Mouse (Mus musculus) midbrain, embryonic 14.5 days (tissue): Measurements from ENCODE around the gene Ntrk2. TPM values are rescaled to one million over a fixed set of nuclear protein-coding genes. Genes with fewer than 3 reads are reported as not detected.

Experiments
- ATAC-seq: fragments of 200-750 bp; cut with Nextera tagmentation; 2 replicates; pipeline ENCODE4 v1.8.0; 2017; ENCODE audit warnings: moderate number of reproducible peaks, moderate library complexity; ENCODE audit not compliant: low FRiP score, low TSS enrichment
- DNase-seq: peaks from one replicate; pipeline ENCODE4 v3.0.0-alpha.2; 2015
- H3K27ac ChIP-seq: fragments of 300-500 bp; sonication (generic); replicated peaks from 2 replicates; pipeline ENCODE4 v1.5.1; 2014; ENCODE audit warnings: mild to moderate bottlenecking, low read depth, low read length, moderate library complexity
- H3K27me3 ChIP-seq: fragments of 300-500 bp; sonication (generic); 2 replicates; pipeline ENCODE4 v1.6.1; 2014; ENCODE audit warnings: low read length, control low read depth, mixed read lengths; ENCODE audit not compliant: control insufficient read depth, insufficient read depth
- H3K36me3 ChIP-seq: fragments of 300-500 bp; sonication (generic); 2 replicates; pipeline ENCODE4 v1.6.1; 2014; ENCODE audit warnings: low read length, control low read depth; ENCODE audit not compliant: control insufficient read depth, insufficient read depth
- H3K4me1 ChIP-seq: fragments of 300-500 bp; sonication (generic); 2 replicates; pipeline ENCODE4 v1.6.1; 2014; ENCODE audit warnings: mild to moderate bottlenecking, antibody characterized with exemption, low read length, control low read depth; ENCODE audit not compliant: control insufficient read depth, insufficient read depth
- H3K4me2 ChIP-seq: fragments of 300-500 bp; sonication (generic); 2 replicates; pipeline ENCODE4 v1.6.1; 2014; ENCODE audit warnings: mild to moderate bottlenecking, low read length, moderate library complexity
- H3K4me3 ChIP-seq: fragments of 300-500 bp; sonication (generic); replicated peaks from 2 replicates; pipeline ENCODE4 v1.5.1; 2014; ENCODE audit warnings: low read depth, low read length
- H3K9ac ChIP-seq: fragments of 300-500 bp; sonication (generic); replicated peaks from 2 replicates; pipeline ENCODE4 v1.6.1; 2014; ENCODE audit warnings: mild to moderate bottlenecking, low read length, moderate library complexity
- H3K9me3 ChIP-seq: fragments of 300-500 bp; sonication (generic); 2 replicates; pipeline ENCODE4 v1.6.1; 2016; ENCODE audit warnings: low read length, control low read depth, mixed read lengths; ENCODE audit not compliant: control insufficient read depth
- WGBS: fragments of 180-500 bp; shearing (Covaris S2); extraction: QIAGEN DNeasy Blood & Tissue Kit; methylation state at CpG from one replicate; pipeline ENCODE4 v1.1.7; 2014; 5-methylcytosine and 5-hydroxymethylcytosine counted together
- polyA plus RNA-seq: library from polyadenylated mRNA; unstranded; fragments of >200 nt; fragmentation: Nextera tagmentation; extraction: Ambion mirVana; gene quantifications from 2 replicates; pipeline ENCODE4 v1.2.1, GENCODE M21; 2014

Ntrk2 gene
- polyA plus RNA-seq, 1 experiment from 2014 or later: 96.7 TPM

- 47% methylated on average over 3 of the region's 3 CpGs for WGBS
- Histone ChIP-seq H3K36me3 (no peaks in the 10 kb centered on the region), H3K27me3 (no peaks in the 10 kb centered on the region), H3K9me3 (no peaks in the 10 kb centered on the region), H3K4me3 (no peak overlapping the region), H3K4me1 (peaks cover 5% of the 10 kb centered on the region; the same call in 1 of the 2 replicates), H3K4me2 (no peak overlapping the region), H3K27ac (no peak overlapping the region), H3K9ac (no peak overlapping the region)
- ATAC-seq (no peak), DNase-seq (no peak)
These were observed 369.7 kb downstream of the Ntrk2 start for GRCm38 (mm10) chr13:59176021-59176420.

- WGBS: 78% methylated on average over 9 of the region's 9 CpGs
- peaks cover 10% of the 10 kb centered on the region; the same call in 1 of the 2 replicates for H3K4me1 ChIP-seq
- no peaks in the 10 kb centered on the region for H3K36me3 ChIP-seq
- H3K4me2 ChIP-seq: no peak overlapping the region
- ATAC-seq: no peak
- no peak for DNase-seq
- H3K9ac ChIP-seq: no peak overlapping the region
- no peaks in the 10 kb centered on the region for H3K9me3 ChIP-seq
- no peak overlapping the region for H3K27ac ChIP-seq
- no peaks in the 10 kb centered on the region for H3K27me3 ChIP-seq
- H3K4me3 ChIP-seq: no peak overlapping the region
These were observed 370.1 kb downstream of the Ntrk2 start for GRCm38 (mm10) chr13:59176485-59176884.

GRCm38 (mm10) chr13:59177003-59177402 is 370.6 kb downstream of the Ntrk2 start:
- Histone ChIP-seq H3K27me3 (no peaks in the 10 kb centered on the region), H3K9me3 (no peaks in the 10 kb centered on the region), H3K4me2 (no peak overlapping the region), H3K4me3 (no peak overlapping the region), H3K36me3 (no peaks in the 10 kb centered on the region), H3K27ac (no peak overlapping the region), H3K9ac (no peak overlapping the region), H3K4me1 (peaks cover 12% of the 10 kb centered on the region; the same call in 1 of the 2 replicates)
- no peak for DNase-seq
- no peak for ATAC-seq
- 78% methylated on average over 9 of the region's 9 CpGs for WGBS

- H3K9ac ChIP-seq: no peak overlapping the region
- DNase-seq (no peak), ATAC-seq (no peak)
- H3K4me2 ChIP-seq: no peak overlapping the region
- H3K27ac ChIP-seq: no peak overlapping the region
- H3K4me1 ChIP-seq: peaks cover 12% of the 10 kb centered on the region; the same call in 1 of the 2 replicates
- 49% methylated on average over 4 of the region's 4 CpGs for WGBS
- H3K27me3 ChIP-seq: no peaks in the 10 kb centered on the region
- H3K4me3 ChIP-seq: no peak overlapping the region
- H3K9me3 ChIP-seq: no peaks in the 10 kb centered on the region
- H3K36me3 ChIP-seq: no peaks in the 10 kb centered on the region
These were observed 373.6 kb downstream of the Ntrk2 start for GRCm38 (mm10) chr13:59179986-59180385.

DNA sequence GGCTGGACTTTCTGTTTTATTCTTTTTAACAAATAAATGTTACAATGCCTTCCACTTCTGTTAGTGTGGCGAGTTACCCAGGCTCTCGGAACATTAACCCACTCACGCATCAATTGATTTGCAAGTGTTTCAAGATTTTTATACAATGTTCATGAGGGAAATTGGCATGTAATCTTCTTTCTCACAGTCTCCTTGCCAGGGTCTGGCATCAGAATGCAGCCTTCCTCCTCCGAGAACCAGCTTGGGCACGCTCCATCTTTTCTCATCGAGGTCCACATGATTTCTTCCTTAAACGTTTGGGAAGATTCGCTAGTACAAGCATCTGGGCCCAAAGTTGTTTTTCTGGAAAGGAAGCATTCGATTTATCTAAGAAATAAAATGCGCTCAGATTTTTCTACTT is 374.4 kb downstream of the Ntrk2 start:
- H3K27ac ChIP-seq: no peak overlapping the region
- no peaks in the 10 kb centered on the region for H3K36me3 ChIP-seq
- DNase-seq (peak; percentile 30), ATAC-seq (no peak)
- H3K4me1 ChIP-seq: peaks cover 12% of the 10 kb centered on the region; the same call in 1 of the 2 replicates
- H3K4me2 ChIP-seq: peak overlapping the region; percentile 18
- H3K9me3 ChIP-seq: no peaks in the 10 kb centered on the region
- H3K27me3 ChIP-seq: no peaks in the 10 kb centered on the region
- no peak overlapping the region for H3K9ac ChIP-seq
- 55% methylated on average over 10 of the region's 10 CpGs for WGBS
- no peak overlapping the region for H3K4me3 ChIP-seq

DNA sequence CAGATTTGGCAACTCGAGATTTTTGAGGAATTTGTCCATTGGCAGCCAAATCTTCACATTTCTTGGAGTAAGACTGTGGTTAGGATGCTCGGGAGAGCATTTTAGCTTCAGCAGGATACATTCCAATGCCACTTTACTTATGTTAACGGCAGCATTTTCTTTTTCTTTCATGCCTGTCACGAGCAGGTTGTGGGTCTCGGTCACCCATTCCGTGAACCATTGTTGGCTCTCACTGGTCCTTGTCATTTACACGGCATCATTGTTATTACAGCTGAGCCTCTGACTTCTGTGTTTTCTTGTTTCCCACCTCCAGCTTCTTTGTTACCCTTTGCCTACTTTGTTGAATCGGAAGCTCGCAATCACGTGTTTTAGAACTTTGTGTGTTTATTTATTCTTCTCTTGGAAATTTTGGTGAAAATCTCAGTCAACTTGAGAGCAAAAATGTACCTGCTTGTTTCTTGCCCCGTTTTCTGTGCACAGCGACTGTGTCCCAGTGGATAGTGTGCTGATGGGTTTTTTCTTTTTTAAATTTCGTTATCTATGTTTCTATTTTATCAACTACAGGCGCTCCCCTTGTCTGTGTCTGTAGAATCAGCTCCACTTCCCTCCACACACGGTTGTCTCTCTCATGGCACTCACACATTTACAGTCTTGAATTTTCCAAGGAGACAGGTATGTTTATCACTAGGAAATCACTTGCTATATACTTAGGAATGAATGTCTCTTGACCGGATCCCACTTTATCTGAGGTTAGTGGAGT is 375.0 kb downstream of the Ntrk2 start:
- Histone ChIP-seq H3K4me3 (no peak overlapping the region), H3K9me3 (no peaks in the 10 kb centered on the region), H3K36me3 (no peaks in the 10 kb centered on the region), H3K4me1 (peaks cover 12% of the 10 kb centered on the region; the same call in 1 of the 2 replicates), H3K9ac (no peak overlapping the region), H3K27me3 (no peaks in the 10 kb centered on the region), H3K4me2 (peak overlapping the region; percentile 18), H3K27ac (no peak overlapping the region)
- DNase-seq: peak; percentile 26
- 37% methylated on average over 16 of the region's 16 CpGs for WGBS
- no peak for ATAC-seq

DNA sequence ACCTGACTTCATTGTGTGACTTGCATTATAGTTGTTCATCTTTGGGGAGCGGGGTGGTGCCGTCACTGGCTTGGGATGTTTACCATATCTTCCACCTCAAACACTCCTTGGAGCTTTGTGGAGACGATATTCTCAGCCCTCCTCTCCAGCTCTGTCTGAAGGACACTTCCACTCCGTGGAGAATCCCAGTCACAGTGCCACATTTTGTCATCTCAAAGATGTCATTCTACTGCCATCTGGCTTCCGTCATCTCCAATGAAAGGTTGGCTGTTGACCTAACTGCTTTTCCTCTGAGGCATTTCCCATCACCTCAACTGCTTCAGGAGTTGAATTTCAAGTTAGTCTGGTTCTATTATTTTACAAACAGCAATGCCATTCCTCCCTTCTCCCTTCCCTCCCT is 376.3 kb downstream of the Ntrk2 start:
- WGBS: 40% methylated on average over 5 of the region's 5 CpGs
- no peak for ATAC-seq
- Histone ChIP-seq H3K9me3 (no peaks in the 10 kb centered on the region), H3K4me1 (peaks cover 12% of the 10 kb centered on the region; the same call in 1 of the 2 replicates), H3K27me3 (no peaks in the 10 kb centered on the region), H3K36me3 (no peaks in the 10 kb centered on the region), H3K4me3 (no peak overlapping the region), H3K4me2 (no peak overlapping the region), H3K27ac (no peak overlapping the region), H3K9ac (no peak overlapping the region)
- peak; percentile 84 for DNase-seq
